In the genomic region with DNA sequence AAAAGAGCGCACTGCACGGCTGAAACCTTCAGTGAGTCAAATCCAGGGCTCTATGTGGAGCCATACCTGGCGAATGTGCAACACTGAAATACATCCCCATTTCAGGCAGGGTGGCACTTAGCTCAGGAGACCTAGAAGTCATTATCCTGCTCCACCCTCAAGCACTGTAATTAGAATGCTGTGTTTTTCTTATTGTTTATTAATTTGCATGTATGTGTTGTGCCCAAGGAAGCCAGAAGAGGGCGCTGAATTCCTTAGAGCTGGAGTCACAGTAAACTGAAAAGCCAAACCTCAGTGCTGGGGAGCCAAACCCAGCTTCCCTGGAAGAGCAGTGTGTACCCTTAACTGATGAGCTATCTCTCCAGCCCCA, we compare ENCODE assay signal across 1 mouse cellular context.
TF ChIP-seq lines count a peak whose summit lies in the region.

No protein-coding gene starts in this region.

TF ChIP-seq in CH12.LX, 34 proteins besides CTCF, POLR2A, EP300 and RAD21:
- TF ChIP-seq SMC3 (IDR thresholded peaks at IDR 0.05; ENCODE audit: low read depth, low read length) (peak; percentile 24), MAZ (IDR thresholded peaks at IDR 0.05; ENCODE audit: low read depth, low read length) (no peak)
